Mouse (Mus musculus): ENCODE data around the gene Ddx6.
A peak's percentile ranks its signal among the peaks of the same experiment; 100 is the strongest.
"Not testable (repeated sequence)": the region's sequence is repeated elsewhere in the genome, so short reads cannot be mapped to it uniquely, and the experiment has no call there.

The Ddx6 gene

DNA sequence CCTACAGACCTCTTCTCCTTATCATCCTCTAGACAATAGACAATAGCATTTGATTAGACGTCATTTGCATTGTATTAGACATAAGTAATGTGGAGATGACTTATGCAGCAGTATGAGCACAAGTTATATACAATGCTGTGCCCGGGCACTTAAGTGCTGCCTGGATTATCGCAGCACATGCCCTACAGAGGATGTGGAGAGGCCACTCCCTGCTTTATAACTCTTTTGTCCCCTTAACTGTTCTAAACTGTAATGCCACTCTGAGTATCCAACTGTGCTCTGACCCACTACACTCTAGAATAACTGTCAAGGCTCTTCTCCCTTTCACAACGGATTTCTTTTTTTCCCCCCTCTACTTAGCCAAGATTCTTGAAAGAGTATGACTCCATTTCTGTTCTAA is 10.8 kb upstream of the Ddx6 start:
- no peak for DNase-seq (ENCODE audit: low read depth, low spot score)

DNA sequence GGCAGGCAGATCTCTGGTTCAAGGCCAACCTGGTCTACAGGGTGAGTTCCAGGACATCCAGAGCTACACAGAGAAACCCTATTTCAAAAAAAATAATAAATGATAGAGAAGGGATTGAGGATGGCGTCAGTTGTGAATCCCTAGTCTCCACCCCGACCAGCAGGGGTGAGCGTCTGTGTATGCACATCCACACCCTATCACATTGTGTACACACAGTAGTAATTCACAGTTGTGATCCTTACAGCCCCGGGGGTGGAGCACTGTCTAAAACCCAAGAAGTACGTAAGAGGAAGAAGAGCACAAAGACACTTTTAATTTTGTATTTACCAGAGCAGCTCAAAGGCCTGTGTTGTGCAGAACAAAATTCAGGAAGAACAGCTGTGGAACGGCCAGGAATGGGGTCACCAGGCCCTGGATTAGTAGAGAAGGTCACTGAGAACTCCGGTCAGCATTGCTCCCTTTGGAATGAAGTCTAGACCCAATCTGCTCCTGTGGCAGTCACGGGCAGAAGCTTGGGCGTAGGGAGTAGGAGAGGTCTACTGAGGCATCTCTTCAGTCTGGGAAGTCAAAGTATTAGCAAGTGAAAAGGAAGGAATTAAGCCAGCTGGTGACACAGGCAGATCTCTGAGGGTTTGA is 9.7 kb upstream of the Ddx6 start:
- no peak for DNase-seq (ENCODE audit: low read depth, low spot score)

DNA sequence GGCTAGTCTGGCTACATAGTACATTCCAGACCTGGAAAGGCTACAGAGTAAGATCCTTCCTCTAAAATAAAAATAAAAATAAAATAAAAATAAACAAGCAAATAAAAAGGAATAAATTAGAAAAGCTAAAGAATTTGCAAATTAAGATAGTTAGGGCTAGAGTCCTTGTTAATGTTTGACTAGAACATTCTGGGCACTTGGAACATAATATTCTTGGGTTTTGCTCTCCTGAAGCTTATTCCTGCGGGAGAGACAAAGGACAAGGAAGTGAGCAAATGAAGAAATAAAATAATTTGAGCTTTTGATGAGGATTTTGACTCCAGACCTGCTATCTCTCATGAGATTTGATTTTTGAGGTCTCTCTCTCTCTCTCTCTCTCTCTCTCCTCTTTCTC is 9.2 kb upstream of the Ddx6 start:
- no peak for DNase-seq (ENCODE audit: low read depth, low spot score)

DNA sequence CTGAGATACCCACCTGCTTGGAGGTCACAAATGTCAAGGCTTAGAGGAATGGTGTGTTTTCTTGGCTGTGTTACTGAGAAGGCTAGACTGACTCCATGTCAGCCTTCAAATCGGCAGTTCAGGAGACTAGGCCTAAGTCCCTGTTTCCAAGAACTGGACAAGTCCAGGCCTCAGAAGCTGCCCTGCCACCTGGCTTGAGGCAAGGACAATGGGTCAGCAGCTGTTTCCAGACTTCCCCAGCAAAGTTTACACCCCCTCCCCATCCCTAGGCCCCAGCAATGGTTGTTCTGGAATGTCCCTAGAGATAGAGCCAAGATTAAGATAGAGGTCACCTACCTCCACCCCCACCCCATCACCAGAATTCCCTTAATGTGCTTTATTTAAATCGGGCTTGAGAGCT is 7.0 kb upstream of the Ddx6 start:
- no peak for DNase-seq (ENCODE audit: low read depth, low spot score)

DNA sequence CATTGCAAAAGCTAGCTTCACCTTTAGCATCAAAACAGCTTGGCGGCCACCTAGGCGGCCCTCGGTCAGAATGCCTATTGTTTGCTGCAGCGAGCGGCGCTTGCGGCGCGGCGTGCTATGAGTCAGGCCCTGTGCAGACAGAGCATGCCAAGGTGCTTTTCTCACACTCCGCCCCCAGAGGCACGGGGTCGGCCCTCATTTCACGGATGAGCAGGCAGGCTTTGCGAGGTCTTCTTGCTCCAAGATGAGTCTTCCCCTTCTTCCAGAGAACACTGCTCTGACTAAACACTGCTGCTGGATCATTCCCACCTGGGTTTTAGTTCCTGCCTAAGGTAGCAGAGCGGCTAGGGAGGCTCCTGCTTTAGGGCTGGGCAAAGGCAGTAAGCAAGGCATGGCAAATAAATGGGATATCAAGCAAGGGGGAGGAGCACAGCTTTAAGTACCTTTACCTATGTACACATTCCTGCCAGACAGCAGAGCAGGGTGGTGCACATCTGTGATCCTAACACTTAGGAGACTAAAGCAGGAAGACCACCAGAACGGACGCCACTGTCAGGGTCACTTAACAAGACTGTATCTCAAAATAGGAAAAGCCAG is 5.7 kb upstream of the Ddx6 start:
- no peak for DNase-seq (ENCODE audit: low read depth, low spot score)

DNA sequence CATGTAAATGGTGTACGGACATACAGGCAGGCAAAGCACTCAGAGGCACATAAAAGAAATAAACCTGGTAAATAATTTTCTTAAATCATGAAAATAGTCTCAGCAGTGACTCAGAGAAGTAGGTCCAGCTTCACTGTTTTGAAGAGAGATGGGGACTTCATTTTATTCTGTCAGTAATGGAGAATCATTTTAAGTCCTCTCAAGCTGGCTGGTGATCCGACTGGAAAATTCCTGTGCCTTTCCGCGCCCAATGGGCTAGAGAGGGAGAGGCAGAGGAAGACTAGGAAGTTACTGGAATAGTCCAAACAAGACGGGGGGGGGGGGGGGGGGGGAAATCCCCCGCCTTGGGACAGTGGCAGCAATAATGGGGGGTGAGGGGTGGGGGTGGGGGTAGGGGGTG is 5.1 kb upstream of the Ddx6 start:
- no peak for DNase-seq (ENCODE audit: low read depth, low spot score)

DNA sequence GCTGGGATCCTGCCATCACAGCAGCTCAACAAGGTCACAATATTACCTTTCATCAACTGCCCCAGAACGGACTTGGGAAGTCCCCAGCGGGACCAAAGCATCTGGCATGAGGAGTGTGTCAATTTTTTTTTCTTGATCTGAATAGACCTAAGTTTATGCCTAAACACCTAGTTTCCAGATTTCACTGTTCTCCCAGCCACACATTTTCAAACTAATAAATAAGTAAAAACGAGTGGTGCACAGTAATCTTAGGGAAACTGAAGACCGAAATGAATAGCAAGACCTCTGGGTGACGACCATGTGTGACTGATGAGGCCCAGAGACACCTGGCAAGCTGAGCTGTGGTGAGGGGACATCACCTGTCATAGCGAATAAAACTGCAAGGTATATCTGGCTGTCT is 3.9 kb upstream of the Ddx6 start:
- no peak for DNase-seq (ENCODE audit: low read depth, low spot score)

DNA sequence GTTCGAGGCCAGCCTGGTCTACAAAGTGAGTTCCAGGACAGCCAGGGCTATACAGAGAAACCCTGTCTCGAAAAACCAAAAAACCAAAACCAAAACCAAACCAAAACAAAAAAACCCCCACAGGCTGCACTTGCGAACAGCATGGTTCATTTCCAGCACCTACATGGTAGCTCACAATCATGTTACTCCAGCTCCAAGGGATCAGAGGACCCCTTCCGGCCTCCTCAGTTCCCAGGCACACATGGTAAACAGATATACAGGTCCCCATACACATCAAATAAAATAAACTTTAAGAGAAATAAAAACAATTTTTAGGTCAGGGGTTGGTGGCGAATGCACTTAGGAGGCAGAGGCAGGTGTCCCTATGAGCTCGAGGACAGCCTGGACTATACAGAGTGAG is 1.9 kb upstream of the Ddx6 start:
- no peak for DNase-seq (ENCODE audit: low read depth, low spot score)

DNA sequence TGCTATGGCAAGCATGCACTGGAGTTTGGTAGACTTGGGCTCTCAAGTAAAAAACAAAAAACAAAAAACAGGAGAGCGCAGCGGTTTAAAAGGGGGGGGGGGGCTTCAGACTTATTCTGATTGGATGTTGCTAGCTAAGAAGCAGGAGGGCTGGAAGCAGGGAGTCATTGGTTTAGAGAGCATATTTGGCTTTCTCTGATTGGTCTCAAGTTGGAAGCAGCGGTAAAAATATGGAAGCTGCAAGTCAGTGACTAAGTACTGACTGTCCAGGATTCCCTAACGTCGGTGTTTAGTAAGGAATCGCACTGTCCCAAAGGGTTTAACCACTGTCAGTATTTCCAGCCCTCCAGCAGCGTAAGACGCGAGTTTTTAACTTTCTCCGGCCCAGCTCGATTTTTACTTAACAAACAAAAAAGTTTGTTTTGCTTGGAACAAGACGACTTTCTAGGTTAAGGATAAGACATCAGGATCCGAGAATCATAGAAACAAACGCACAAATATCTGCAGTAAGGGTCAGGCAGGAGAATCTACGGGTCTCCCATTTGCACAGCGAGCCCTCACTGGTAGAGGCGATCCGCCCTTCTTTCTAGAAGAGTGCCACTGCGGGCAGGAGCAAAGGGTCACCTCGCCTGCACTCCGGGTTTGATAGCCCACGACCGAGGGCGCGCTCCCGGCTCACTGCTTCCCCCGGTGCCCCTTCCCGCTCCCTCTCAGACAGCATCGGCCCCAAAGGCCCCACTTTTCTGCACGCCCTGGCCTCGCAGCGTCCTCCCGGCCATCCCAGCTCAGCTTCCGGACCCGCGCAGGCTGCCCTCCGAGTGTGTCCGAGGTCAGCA is 1.0 kb upstream of the Ddx6 start:
- DNase-seq (ENCODE audit: low read depth, low spot score): peak; percentile 83

DNA sequence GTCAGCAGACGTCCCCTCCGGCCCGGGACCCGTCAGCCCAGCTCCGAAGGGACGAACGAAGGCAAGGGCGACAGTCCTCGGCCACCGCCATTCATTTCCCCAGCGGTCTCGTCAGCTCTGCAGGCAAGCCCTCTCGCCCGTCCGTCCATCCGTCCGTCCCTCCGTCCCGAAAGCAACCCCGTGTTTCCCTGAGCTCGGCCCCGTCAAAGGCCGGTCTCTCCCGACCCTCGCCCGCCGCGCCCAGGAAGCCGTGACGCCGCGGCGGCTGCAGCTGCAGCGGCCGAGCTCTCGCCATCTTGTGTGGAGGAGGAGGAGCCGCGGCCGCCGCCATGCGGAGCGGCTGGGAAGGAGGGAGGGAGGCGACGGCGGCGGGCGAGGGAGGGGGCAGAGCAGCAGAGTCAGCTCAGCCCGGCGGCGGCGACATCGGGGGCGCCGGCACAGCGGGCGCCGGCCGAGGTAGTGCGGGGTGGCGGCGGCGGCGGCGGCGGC is 358 bp upstream of the Ddx6 start:
- DNase-seq (ENCODE audit: low read depth, low spot score): peak; percentile 58

DNA sequence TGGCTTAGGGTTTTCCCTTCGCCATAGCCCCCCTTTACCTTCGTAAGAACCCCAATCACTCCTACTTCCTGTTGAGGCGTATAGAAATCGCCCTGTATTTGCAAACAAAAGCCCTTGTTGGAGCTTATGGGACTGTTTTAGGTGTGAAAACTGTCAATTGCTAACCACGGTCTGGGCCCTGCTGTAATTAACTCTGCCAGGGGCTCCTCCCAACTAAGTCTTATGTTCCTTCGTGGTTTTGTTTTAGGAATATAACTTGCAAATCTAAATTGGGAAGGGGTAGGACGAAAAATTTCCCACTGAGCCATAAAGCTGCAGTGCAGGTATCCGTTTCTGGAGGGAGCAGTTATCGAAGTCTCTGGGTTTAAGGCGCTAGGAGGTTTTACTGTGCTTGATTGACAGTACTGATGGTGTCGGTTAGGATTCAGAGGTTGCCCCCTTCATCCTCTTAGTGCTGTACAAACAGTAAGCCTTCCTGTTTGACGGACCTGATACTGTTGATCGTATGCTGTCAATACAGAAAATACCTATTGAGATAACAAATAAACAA is 999 bp downstream of the Ddx6 start:
- no peak for DNase-seq (ENCODE audit: low read depth, low spot score)

DNA sequence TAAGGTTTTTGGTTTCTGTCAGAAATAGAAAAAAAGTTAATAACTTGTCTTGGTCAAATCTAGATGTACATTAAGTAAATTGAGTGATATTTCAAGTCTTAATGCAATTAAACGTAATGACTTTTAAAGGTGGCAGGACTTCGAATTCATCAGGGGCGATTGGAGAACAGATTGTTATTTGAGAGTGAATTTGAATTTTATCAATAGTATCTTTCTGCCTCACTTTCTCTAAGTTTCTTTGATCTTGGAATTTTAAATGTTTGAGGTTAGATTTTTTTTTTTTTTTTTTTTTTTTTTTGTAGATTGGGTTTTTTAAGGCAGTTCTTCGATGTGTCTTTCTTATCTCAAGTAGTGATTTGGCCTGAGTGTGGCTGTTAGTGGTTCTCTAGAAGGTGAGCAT is 2.0 kb downstream of the Ddx6 start:
- no peak for DNase-seq (ENCODE audit: low read depth, low spot score)

DNA sequence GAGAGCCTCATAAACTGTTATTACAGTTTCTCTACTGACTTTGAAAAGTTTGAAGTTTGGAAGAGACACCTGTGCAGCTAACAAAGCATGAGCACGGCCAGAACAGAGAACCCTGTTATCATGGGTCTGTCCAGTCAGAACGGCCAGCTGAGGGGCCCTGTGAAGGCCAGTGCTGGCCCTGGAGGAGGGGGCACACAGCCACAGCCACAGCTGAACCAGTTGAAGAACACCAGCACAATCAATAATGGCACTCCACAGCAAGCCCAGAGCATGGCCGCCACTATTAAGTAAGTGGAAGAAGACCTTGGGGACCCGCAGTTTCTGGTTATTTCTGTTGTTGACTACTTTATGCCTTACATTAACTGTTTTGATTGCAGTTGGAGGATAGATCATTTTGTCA is 2.6 kb downstream of the Ddx6 start:
- DNase-seq (ENCODE audit: low read depth, low spot score): no peak

DNA sequence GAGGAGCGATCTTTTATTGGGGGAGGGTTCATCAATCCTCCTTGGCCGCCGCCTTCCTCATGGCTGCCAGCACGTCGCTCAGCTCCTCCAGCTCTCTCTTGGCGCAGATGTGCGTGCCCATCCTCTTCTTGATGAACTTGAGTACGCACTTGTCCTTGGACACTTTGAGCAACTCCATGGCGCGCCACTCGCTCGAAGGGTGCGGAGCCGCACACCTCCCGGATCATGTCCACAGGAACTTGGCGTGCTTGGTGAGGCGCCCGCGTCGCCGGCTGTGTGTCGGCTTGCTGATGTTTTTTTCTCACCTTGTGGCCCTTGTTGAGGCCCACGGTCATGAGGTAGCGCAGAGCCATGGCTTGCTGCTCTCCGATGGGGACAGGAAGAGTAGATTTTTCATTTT is 5.7 kb downstream of the Ddx6 start:
- no peak for DNase-seq (ENCODE audit: low read depth, low spot score)

DNA sequence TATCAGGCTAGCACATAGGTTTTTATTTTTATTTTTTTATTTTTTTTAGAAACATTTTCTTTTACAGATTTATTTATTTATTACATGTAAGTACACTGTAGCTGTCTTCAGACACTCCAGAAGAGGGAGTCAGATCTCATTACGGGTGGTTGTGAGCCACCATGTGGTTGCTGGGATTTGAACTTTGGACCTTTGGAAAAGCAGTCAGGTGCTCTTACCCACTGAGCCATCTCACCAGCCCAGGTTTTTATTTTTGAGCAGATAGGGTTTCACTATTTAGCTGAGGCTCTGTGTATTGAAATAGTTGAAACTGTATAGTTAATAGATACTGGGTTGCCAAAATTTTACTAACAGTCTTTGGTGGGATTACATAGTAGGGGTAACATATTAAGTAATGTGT is 8.4 kb downstream of the Ddx6 start:
- DNase-seq (ENCODE audit: low read depth, low spot score): not testable (repeated sequence)

DNA sequence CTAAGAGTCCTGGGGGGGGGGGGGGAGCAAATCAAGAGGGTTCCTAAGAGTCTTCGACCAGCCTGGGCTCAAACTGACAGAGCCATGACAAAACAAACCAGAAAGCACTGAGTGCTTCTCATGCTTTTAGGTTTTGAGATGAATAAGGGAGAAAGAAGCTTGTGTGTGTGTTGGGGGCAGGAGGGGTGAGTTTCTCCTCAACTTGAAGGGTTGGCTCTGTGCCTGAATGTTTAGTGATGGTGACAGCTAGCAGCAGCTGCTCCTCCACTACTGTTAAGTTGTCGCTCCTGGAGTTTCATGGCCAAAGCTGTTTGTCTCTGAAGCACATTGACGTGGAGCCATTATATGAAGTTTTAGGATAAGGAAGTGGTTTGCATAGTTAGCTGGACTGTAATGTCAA is 16.4 kb downstream of the Ddx6 start:
- no peak for DNase-seq (ENCODE audit: low read depth, low spot score)

DNA sequence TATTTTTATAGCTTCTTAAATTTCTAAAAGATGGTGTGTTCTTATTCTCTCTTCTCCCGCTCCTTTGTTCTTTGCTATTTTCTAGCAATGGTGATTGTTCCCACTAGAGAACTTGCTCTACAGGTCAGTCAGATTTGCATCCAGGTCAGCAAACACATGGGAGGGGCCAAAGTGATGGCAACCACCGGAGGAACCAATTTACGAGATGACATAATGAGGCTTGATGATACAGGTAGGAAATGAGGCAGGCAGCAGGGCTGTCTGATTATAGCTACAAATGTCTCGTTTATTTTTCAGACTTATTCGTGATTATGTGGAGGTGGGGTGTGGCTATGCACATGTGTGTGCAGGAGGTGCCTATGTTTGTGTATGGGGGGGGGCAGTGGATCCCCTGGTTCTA is 19.7 kb downstream of the Ddx6 start:
- DNase-seq (ENCODE audit: low read depth, low spot score): no peak

DNA sequence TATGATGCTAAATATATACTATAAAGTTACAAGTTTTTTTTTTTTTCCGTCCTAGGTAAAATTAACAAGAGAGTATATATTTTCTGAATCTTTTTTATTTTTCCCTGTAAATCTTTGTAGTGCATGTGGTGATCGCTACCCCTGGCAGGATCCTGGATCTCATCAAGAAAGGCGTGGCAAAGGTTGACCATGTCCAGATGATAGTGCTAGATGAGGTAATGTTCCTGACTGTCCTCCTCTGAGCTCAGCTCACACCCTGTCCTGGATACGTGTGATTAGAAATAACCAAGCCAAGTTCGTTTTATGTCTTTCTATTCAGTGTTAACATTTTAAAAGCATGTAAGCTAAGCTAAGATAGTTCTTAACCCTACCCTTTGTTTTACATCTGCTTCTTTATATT is 21.6 kb downstream of the Ddx6 start:
- no peak for DNase-seq (ENCODE audit: low read depth, low spot score)

DNA sequence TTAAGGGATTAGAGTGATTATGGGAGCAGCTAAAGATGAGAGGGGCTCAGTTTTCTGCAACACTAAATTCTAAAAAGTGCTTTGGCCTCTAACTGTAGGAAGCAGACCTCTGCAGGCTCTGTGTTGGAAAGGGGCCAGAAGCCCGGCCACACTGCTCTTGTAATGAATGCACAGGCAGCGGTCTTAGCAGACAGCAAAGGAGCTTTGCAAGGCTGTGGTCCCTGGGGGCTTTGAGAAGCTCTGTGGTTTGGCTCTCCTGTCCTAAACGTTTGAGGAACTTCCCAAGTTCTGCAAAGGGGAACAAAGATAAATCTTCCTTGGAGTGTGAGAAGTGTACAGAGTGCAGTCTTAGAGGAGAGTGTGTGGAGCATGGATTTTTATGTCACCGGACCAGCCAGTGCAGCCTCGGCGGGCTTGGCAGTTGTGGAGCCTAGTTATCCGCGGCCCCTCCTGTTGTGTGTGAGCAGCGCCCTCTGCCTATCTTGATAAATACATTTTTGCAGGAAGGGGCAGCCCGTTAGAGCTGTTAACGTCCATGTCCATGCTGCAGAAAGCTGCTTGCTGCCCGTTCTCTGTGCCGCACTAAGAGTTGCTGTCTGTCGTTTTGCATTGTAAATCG is 33.0 kb downstream of the Ddx6 start:
- no peak for DNase-seq (ENCODE audit: low read depth, low spot score)

DNA sequence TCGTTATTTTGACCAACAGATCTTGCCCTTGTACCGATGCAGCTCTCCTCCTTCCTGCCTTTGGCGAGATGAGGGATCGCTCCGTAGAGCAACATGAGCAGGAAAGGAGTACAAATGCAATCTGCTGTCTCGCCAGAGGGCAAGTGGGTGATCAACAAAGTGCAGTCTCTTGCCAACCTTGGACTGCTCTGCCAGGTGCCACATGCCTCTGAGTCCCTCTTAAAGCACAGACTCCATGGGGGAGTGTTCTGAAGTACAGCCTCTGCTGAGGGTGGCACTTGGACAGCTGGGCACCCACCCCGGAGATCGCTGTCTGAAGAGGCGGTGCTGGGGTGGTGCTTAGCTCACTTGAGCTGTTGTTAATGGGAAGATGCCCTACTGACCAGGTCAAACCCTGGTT is 34.0 kb downstream of the Ddx6 start:
- DNase-seq (ENCODE audit: low read depth, low spot score): not testable (repeated sequence)

DNA sequence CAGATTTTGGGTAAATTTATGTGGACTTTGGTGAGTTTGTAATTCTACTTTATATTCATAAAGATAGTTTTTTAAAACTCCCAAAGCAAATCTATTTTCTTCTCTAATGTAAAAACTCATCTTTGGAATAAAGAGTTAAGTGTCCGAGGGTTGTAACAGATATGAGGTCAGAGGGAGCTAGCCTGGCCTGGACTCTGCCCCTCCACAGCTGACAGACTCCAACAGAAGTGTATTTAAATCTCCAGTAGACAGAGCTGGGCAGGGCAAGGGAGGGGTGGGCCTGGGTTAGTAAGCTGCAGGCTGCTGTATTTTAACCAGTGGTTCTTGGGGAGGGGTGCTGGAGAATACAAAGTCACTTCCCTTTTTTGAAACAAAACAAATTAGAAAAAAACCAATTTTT is 35.3 kb downstream of the Ddx6 start:
- not testable (repeated sequence) for DNase-seq (ENCODE audit: low read depth, low spot score)

DNA sequence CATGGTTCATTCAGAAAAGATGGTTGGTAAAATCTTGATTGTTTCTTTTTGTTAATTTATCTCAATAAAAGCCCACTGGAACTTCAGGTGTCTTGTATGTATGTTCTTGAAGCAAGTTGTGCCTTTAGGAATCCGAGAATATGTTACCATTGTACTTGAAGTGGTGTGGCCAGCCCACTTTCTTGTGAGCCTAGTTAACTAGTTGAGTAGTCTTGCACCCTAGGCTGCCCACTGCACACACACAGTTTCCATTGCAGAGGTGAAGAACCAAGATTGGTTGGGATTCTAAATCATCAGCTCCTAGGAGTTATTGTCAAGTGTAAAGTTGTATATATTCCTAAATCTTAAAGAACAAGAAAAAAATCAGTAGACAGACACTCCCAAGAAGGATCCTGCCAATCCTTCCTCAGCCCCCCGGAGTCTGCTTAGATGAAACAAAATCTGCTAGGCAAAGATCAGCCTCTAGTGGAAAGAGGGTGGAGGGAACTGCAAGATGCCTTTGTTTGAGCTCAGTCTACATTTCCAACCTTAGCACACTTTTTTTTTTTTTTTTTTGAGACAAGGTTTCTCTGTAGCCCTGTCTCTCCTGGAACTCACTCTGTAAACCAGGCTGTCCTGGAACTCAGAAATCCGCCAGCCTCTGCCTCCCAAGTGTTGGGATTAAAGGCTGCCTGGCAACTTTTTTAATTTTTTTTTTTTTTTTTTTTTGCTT is 36.1 kb downstream of the Ddx6 start:
- no peak for DNase-seq (ENCODE audit: low read depth, low spot score)

Data from brain, embryonic 18.5 days (tissue).